Mouse (Mus musculus) left cerebral cortex, postnatal 4 days (tissue): ENCODE data around the gene Amy2a4. TPM values are rescaled to one million over a fixed set of nuclear protein-coding genes. Genes with fewer than 3 reads are reported as not detected.
"Not testable (repeated sequence)": the region's sequence is repeated elsewhere in the genome, so short reads cannot be mapped to it uniquely, and the experiment has no call there.

Experiments
- DNase-seq: peaks from one replicate; pipeline ENCODE4 v3.0.0-alpha.2; 2022
- intact Hi-C: fragments of 180-260 bp; cut with DNase I; formaldehyde crosslinking; loops from one replicate; pipeline ENCODE4 v1.15.1; 2025
- total RNA-seq, 2 experiments: library from RNA; stranded (reverse); gene quantifications; 2 replicates each; pipeline ENCODE4 v1.2.3; 2021

Amy2a4 gene
- total RNA-seq = not detected

DNA sequence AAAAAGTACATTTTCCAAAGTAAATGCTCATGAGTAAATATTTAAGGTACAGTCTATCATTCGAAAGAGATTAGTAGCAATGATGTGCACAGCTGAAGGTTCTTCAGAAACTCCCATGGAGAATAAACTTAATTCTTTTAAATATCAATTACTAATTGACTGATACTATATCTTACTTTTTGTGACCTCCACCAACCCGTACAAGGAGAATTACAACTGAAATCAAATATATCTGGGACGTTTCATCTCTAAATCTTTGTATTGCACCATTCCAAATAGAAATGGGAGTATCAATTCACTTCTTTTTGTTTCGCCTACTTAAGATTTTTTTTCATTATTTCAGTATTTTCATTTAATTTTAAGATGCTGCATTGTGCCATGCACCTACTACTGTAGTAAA, at the start of gene Amy2a4:
Gene Amy2a4 (minus strand): TSS at position 101 of the 400 bp plus-strand sequence.
- intact Hi-C loops, DNase-seq: not testable (repeated sequence)

DNA sequence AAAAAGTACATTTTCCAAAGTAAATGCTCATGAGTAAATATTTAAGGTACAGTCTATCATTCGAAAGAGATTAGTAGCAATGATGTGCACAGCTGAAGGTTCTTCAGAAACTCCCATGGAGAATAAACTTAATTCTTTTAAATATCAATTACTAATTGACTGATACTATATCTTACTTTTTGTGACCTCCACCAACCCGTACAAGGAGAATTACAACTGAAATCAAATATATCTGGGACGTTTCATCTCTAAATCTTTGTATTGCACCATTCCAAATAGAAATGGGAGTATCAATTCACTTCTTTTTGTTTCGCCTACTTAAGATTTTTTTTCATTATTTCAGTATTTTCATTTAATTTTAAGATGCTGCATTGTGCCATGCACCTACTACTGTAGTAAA, 32.7 kb upstream of the Amy2a4 start, which contains the start of gene Amy2a3:
Gene Amy2a3 (minus strand): TSS at position 101 of the 400 bp plus-strand sequence.
- intact Hi-C loops, DNase-seq: not testable (repeated sequence)

GRCm38 (mm10) chr3:113312937-113313336, 21.7 kb upstream of the Amy2a4 start:
- DNase-seq, intact Hi-C loops: not testable (repeated sequence)

- DNase-seq, intact Hi-C loops: not testable (repeated sequence)
These were observed 11.0 kb downstream of the Amy2a4 start for GRCm38 (mm10) chr3:113280285-113280684.

- not testable (repeated sequence) for DNase-seq
These were observed 11.7 kb downstream of the Amy2a4 start for GRCm38 (mm10) chr3:113279586-113279985.

GRCm38 (mm10) chr3:113258737-113259136, 32.5 kb downstream of the Amy2a4 start, which contains the start of gene Amy2a5:
Gene Amy2a5, minus strand, starts transcription at chr3:113258837.
- DNase-seq, intact Hi-C loops: not testable (repeated sequence)

More at GRCm38 (mm10) chr3:113279586-113279985, 11.7 kb downstream of the Amy2a4 start:
- intact Hi-C loops = not testable (repeated sequence)

Other genes with a start within 250 kb of the Amy2a4 start
- gene Amy2a5, start 32.6 kb downstream of the Amy2a4 start, total RNA-seq = not detected
- gene Amy2a3, start 32.6 kb upstream of the Amy2a4 start, total RNA-seq = not detected
- gene Amy2a2, start 65.2 kb upstream of the Amy2a4 start, total RNA-seq = not detected
- not detected for gene Amy2a1, start 241.0 kb upstream of the Amy2a4 start, total RNA-seq